Mouse (Mus musculus) CH12.LX (cell line): ENCODE data around the gene D330045A20Rik.

Experiments used
- CHD2 ChIP-seq: IDR thresholded peaks from 2 replicates; pipeline ENCODE4 v1.6.1; 2011; ENCODE audit warnings: low read length, improper control_type of control experiment
- CTCF ChIP-seq, 2 experiments: IDR thresholded peaks in 1 of 2; conservative IDR thresholded peaks in 1 of 2; 2 replicates each; pipeline ENCODE4 v1.5.1; 2011 to 2012; ENCODE audit warnings: low read depth in 2 of 2, low read length in 2 of 2, improper control_type of control experiment in 1 of 2, inconsistent platforms in 1 of 2, mild to moderate bottlenecking in 1 of 2, moderate library complexity in 1 of 2
- HCFC1 ChIP-seq: IDR thresholded peaks from 2 replicates; pipeline ENCODE4 v1.6.1; 2012; ENCODE audit warnings: low read depth, mild to moderate bottlenecking, inconsistent platforms, low read length, improper control_type of control experiment
- MYC ChIP-seq: IDR thresholded peaks from 2 replicates; pipeline ENCODE4 v1.6.1; 2011; ENCODE audit warnings: low read depth, mild to moderate bottlenecking, improper control_type of control experiment, low read length
- POLR2A ChIP-seq: IDR thresholded peaks from 2 replicates; pipeline ENCODE4 v1.6.1; 2011; ENCODE audit warnings: low read depth, mild to moderate bottlenecking, improper control_type of control experiment, low read length
- ZMIZ1 ChIP-seq: IDR thresholded peaks from 2 replicates; pipeline ENCODE4 v1.6.1; 2012; ENCODE audit warnings: low read depth, mild to moderate bottlenecking, inconsistent platforms, low read length, improper control_type of control experiment

GRCm38 (mm10) chrX:139578649-139579278 is 98.6 kb downstream of the D330045A20Rik start:
- no peak for TF ChIP-seq ZMIZ1
- TF ChIP-seq HCFC1: no peak
- TF ChIP-seq POLR2A: no peak
- no peak for TF ChIP-seq CHD2
- TF ChIP-seq MYC: no peak
- TF ChIP-seq CTCF (conservative IDR thresholded peaks at IDR 0.05 in 1 of 2, IDR thresholded peaks at IDR 0.05 in 1 of 2; ENCODE audit: low read depth in 2 of 2, low read length in 2 of 2): no peak
